Mouse (Mus musculus) stomach, postnatal 0 days (tissue): ENCODE data around the gene Gstp2. TPM values are rescaled to one million over a fixed set of nuclear protein-coding genes. Genes with fewer than 3 reads are reported as not detected.

Experiments used
- ATAC-seq: fragments of 200-750 bp; cut with Nextera tagmentation; 2 replicates; pipeline ENCODE4 v1.8.0; 2017; ENCODE audit not compliant: low FRiP score, low TSS enrichment
- DNase-seq: peaks from one replicate; pipeline ENCODE4 v3.0.0-alpha.2; 2016; ENCODE audit warnings: low spot score
- H3K27ac ChIP-seq: fragments of 300-500 bp; sonication (generic); replicated peaks from 2 replicates; pipeline ENCODE4 v1.5.1; 2014; ENCODE audit warnings: mild to moderate bottlenecking, control low read depth
- H3K27me3 ChIP-seq: fragments of 300-500 bp; sonication (generic); 2 replicates; pipeline ENCODE4 v1.6.1; 2014; ENCODE audit warnings: low read length; ENCODE audit not compliant: control insufficient read depth, insufficient read depth
- H3K36me3 ChIP-seq: fragments of 300-500 bp; sonication (generic); 2 replicates; pipeline ENCODE4 v1.6.1; 2014; ENCODE audit warnings: low read length, mixed read lengths; ENCODE audit not compliant: control insufficient read depth, insufficient read depth
- H3K4me1 ChIP-seq: fragments of 300-500 bp; sonication (generic); replicated peaks from 2 replicates; pipeline ENCODE4 v1.6.1; 2014; ENCODE audit warnings: antibody characterized with exemption; ENCODE audit not compliant: control insufficient read depth, insufficient read depth
- H3K4me2 ChIP-seq: fragments of 300-500 bp; sonication (generic); replicated peaks from 2 replicates; pipeline ENCODE4 v1.6.1; 2014; ENCODE audit warnings: low read depth, mild to moderate bottlenecking, control low read depth, moderate library complexity
- H3K4me3 ChIP-seq: fragments of 300-500 bp; sonication (generic); 2 replicates; pipeline ENCODE4 v1.5.1; 2014; ENCODE audit warnings: low read depth, low read length, control low read depth
- H3K9ac ChIP-seq: fragments of 300-500 bp; sonication (generic); 2 replicates; pipeline ENCODE4 v1.6.1; 2014; ENCODE audit warnings: mild to moderate bottlenecking, low read length, control low read depth, mixed read lengths
- H3K9me3 ChIP-seq: fragments of 300-500 bp; sonication (generic); 2 replicates; pipeline ENCODE4 v1.6.1; 2016; ENCODE audit warnings: low read length; ENCODE audit not compliant: control insufficient read depth
- CTCF ChIP-seq: IDR thresholded peaks from 2 replicates; pipeline ENCODE4 v1.5.1; 2016; ENCODE audit warnings: antibody characterized with exemption, low read depth, mild to moderate bottlenecking, moderate library complexity
- EP300 ChIP-seq: optimal IDR thresholded peaks from 2 replicates; pipeline ENCODE3; 2016; ENCODE audit warnings: antibody characterized with exemption
- WGBS: fragments of 180-500 bp; shearing (Covaris S2); extraction: QIAGEN DNeasy Blood & Tissue Kit; methylation state at CpG from one replicate; pipeline ENCODE4 v1.1.7; 2014; 5-methylcytosine and 5-hydroxymethylcytosine counted together
- polyA plus RNA-seq: library from polyadenylated mRNA; unstranded; fragments of >200 nt; fragmentation: Nextera tagmentation; extraction: Ambion mirVana; gene quantifications from 2 replicates; pipeline ENCODE4 v1.2.1, GENCODE M21; 2015

The Gstp2 gene
- polyA plus RNA-seq, 1 experiment from 2014 or later = 93.1 TPM

DNA sequence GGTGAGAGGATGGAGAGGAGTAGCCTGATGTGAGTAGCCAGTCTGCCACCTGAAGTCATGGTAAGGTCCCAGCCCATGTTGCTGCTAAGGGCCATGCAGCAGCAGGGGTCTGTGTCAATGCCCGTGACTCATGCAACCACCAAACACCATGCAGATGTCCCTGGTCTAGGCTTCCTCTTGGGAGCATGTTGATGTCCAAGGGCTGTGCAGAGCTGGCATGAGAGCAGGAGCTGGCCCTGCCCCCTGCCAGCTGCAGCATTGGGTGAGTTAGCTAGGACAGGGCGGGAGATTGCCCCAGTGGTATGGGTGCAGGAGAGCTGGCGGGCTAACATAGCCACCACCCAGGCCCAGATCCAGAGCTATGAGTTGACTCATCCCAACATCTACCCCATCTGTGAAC, 44.6 kb upstream of the Gstp2 start:
- 82% methylated on average over 3 of the region's 3 CpGs for WGBS

DNA sequence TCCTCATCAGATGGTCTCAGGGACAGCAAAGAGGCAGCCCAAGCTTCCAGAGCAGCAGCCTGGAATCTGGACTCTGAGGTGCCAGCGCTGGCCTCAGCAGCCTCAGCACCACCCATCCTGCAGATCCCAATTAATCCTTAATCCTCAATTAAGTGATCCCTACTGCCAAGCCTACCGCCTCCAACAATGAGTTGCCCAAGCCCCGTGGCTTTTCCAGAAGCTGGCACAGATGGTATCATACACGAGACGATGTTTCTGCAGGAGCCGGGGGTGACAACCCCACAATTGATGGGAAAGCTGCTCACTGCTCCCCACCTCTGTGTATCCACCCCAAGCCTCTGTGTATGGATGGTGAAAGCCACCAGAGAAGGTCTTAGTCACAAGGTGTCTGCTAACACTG, 43.3 kb upstream of the Gstp2 start:
- DNase-seq (no peak), ATAC-seq (no peak)
- H3K36me3 ChIP-seq = no peaks in the 10 kb centered on the region
- TF ChIP-seq EP300 (no peak), CTCF (no peak)
- H3K4me2 ChIP-seq = no peak overlapping the region
- no peak overlapping the region for H3K4me3 ChIP-seq
- H3K9ac ChIP-seq = no peak overlapping the region
- H3K27me3 ChIP-seq = no peaks in the 10 kb centered on the region
- no peaks in the 10 kb centered on the region for H3K4me1 ChIP-seq
- WGBS = 56% methylated on average over 6 of the region's 6 CpGs
- no peak overlapping the region for H3K27ac ChIP-seq
- no peaks in the 10 kb centered on the region for H3K9me3 ChIP-seq

More for the DNA sequence above, 44.6 kb upstream of the Gstp2 start:
- Histone ChIP-seq H3K4me3 (no peak overlapping the region), H3K4me2 (no peak overlapping the region), H3K4me1 (no peaks in the 10 kb centered on the region), H3K27me3 (no peaks in the 10 kb centered on the region), H3K9ac (no peak overlapping the region), H3K27ac (no peak overlapping the region), H3K36me3 (no peaks in the 10 kb centered on the region), H3K9me3 (no peaks in the 10 kb centered on the region)
- DNase-seq = no peak
- TF ChIP-seq EP300 = no peak
- no peak for TF ChIP-seq CTCF
- no peak for ATAC-seq

DNA sequence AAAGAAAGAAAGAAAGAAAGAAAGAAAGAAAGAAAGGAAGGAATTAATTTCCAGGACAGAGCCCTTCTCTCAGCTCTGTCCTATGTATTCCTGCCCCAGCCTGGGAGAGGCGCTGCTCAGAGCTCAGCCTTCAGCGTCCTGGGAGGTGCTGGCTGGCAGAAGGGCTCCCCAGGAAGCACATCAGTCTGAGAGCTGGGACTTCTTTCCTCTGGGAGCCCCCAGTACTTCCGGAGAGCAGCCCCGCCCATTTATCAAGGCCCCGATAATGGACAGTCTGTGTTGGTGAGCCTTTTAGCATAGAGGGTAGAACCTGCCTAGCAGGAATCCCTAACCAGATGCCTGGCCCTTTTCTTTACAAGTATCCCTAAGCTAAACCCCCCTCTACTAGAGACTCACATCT, 42.3 kb upstream of the Gstp2 start:
- Histone ChIP-seq H3K36me3 (no peaks in the 10 kb centered on the region), H3K27ac (no peak overlapping the region), H3K27me3 (no peaks in the 10 kb centered on the region), H3K9ac (no peak overlapping the region), H3K9me3 (no peaks in the 10 kb centered on the region), H3K4me2 (no peak overlapping the region), H3K4me3 (no peak overlapping the region), H3K4me1 (no peaks in the 10 kb centered on the region)
- DNase-seq (no peak), ATAC-seq (no peak)
- WGBS = 43% methylated on average over 5 of the region's 5 CpGs
- TF ChIP-seq CTCF (no peak), EP300 (no peak)

DNA sequence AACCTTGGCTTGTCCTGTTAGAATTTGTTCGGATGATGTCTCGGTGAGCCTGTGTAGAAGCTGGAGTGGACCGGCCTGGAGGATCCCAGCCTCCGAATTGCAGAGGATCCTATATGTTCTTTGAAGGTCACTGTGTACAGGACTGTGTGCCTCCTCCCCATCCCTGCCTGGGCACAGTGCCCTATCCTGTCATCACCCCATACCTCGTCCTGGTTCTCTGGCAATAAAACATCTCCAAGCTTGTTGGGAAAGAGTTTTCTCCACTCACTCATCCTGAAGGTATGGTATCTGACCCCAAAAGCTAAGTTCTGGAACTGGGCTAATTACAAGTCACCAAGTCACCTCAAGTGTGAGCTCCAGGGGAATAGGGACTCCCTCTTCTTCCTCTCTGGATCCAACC, 41.3 kb upstream of the Gstp2 start:
- Histone ChIP-seq H3K36me3 (no peaks in the 10 kb centered on the region), H3K4me2 (no peak overlapping the region), H3K27me3 (no peaks in the 10 kb centered on the region), H3K4me3 (no peak overlapping the region), H3K9ac (no peak overlapping the region), H3K9me3 (no peaks in the 10 kb centered on the region), H3K4me1 (no peaks in the 10 kb centered on the region), H3K27ac (no peak overlapping the region)
- WGBS = 83% methylated on average over 5 of the region's 5 CpGs
- no peak for DNase-seq
- no peak for TF ChIP-seq EP300
- TF ChIP-seq CTCF = no peak
- no peak for ATAC-seq

DNA sequence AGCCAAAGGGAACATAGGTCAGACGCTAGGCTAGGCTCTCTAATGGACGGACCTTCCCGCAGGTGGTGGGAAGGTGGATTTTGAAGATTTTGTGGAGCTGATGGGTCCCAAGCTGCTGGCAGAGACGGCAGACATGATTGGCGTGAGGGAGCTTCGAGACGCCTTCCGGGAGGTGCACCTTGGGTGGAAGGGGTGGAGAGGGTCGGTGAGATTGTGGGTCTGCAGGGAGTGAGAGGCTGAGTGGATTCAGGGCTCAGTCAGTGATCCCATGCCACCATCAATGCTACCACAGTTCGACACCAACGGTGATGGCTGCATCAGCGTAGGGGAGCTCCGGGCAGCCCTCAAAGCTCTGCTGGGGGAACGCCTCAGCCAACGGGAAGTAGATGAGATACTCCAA, 40.3 kb upstream of the Gstp2 start:
- no peak overlapping the region for H3K9ac ChIP-seq
- no peaks in the 10 kb centered on the region for H3K4me1 ChIP-seq
- no peak for TF ChIP-seq CTCF
- TF ChIP-seq EP300 = no peak
- H3K27ac ChIP-seq = no peak overlapping the region
- no peaks in the 10 kb centered on the region for H3K36me3 ChIP-seq
- H3K9me3 ChIP-seq = no peaks in the 10 kb centered on the region
- DNase-seq = no peak
- H3K27me3 ChIP-seq = no peaks in the 10 kb centered on the region
- 90% methylated on average over 15 of the region's 15 CpGs for WGBS
- no peak overlapping the region for H3K4me3 ChIP-seq
- no peak overlapping the region for H3K4me2 ChIP-seq
- ATAC-seq = no peak

DNA sequence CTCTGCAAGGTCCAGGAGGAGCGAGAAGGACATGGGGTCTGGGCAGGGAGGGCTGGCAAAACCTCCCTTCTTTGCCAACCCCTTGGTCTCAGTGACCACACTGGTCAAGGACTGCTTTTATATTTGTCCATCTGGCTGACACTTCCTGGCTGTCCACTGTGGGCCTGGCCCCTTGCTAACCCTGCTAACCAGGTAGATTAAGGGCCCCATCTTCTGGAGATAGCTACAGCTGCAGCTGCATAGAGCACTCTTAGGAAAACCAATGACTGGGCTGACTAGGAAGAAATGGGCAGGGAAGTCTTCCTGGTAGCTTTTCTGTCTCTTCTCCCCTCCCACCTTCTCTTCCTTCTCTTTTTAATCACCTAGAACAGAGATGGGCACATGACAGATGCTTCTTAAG, 39.2 kb upstream of the Gstp2 start:
- Histone ChIP-seq H3K27ac (no peak overlapping the region), H3K4me1 (no peaks in the 10 kb centered on the region), H3K9ac (no peak overlapping the region), H3K4me2 (no peak overlapping the region), H3K27me3 (no peaks in the 10 kb centered on the region), H3K36me3 (no peaks in the 10 kb centered on the region), H3K9me3 (no peaks in the 10 kb centered on the region), H3K4me3 (no peak overlapping the region)
- ATAC-seq (peak; percentile 40; the same call in 1 of the 2 replicates), DNase-seq (no peak)
- 100% methylated on average over 1 of the region's 1 CpGs for WGBS
- TF ChIP-seq CTCF = peak; percentile 75
- no peak for TF ChIP-seq EP300
